Mouse (Mus musculus): ENCODE measurements around the gene Sap18b. TPM values are rescaled to one million over a fixed set of nuclear protein-coding genes. Genes with fewer than 3 reads are reported as not detected.
"Not testable (repeated sequence)": the region's sequence is repeated elsewhere in the genome, so short reads cannot be mapped to it uniquely, and the experiment has no call there.

The Sap18b gene
- total RNA-seq, 1 experiment: 109 TPM

- H3K9ac ChIP-seq (ENCODE audit: insufficient read depth, low read depth, low read length, poor library complexity, severe bottlenecking): no peak overlapping the region
- in situ Hi-C loops (cut with MboI; ENCODE audit: low sequenced_read_pairs in 2 of 2, unreplicated experiment in 2 of 2): no loop called here
- no peak overlapping the region for H3K4me3 ChIP-seq (ENCODE audit: insufficient read depth in 1 of 2, low read depth in 1 of 2, low read length in 2 of 2, poor library complexity in 1 of 2, severe bottlenecking in 1 of 2)
- H3K36me3 ChIP-seq (ENCODE audit: control insufficient read depth, insufficient read depth, low read length, poor library complexity, severe bottlenecking): peaks cover 2% of the 10 kb centered on the region; the same call in 1 of the 2 replicates
- peaks cover 1 to 2% of the 10 kb centered on the region in 2 experiments; a peak in 1 of 4 replicates for H3K4me1 ChIP-seq (ENCODE audit: control insufficient read depth in 2 of 2, insufficient read depth in 2 of 2, low read length in 2 of 2, poor library complexity in 1 of 2)
- H3K9me3 ChIP-seq (ENCODE audit: control insufficient read depth, insufficient read depth, low read depth, low read length): no peaks in the 10 kb centered on the region
- no peak for DNase-seq (ENCODE audit: low read depth, low spot score)
- TF ChIP-seq HCFC1 (IDR thresholded peaks at IDR 0.05; ENCODE audit: borderline replicate concordance, insufficient read depth, low read length) (no peak), ZNF384 (IDR thresholded peaks at IDR 0.05; ENCODE audit: low read depth, low read length) (no peak), MAFK (IDR thresholded peaks at IDR 0.05; ENCODE audit: insufficient read depth, low read depth, low read length) (no peak), ZC3H11A (IDR thresholded peaks at IDR 0.05; ENCODE audit: borderline replicate concordance, low read depth, low read length) (no peak), CHD2 (IDR thresholded peaks at IDR 0.05; ENCODE audit: low read depth, low read length) (no peak)
- no peak overlapping the region for H3K27ac ChIP-seq (ENCODE audit: insufficient read depth, low read depth, low read length, poor library complexity, severe bottlenecking)
Observed at GRCm38 (mm10) chr8:95854174-95854573, 29.0 kb downstream of the Sap18b start.

- H3K4me3 ChIP-seq (ENCODE audit: insufficient read depth in 1 of 2, low read depth in 1 of 2, low read length in 2 of 2, poor library complexity in 1 of 2, severe bottlenecking in 1 of 2); DNase-seq (ENCODE audit: low read depth, low spot score); H3K9ac ChIP-seq (ENCODE audit: insufficient read depth, low read depth, low read length, poor library complexity, severe bottlenecking); H3K27ac ChIP-seq (ENCODE audit: insufficient read depth, low read depth, low read length, poor library complexity, severe bottlenecking); H3K4me1 ChIP-seq (ENCODE audit: control insufficient read depth in 2 of 2, insufficient read depth in 2 of 2, low read length in 2 of 2, poor library complexity in 1 of 2); H3K9me3 ChIP-seq (ENCODE audit: control insufficient read depth, insufficient read depth, low read depth, low read length); in situ Hi-C loops (cut with MboI; ENCODE audit: low sequenced_read_pairs in 2 of 2, unreplicated experiment in 2 of 2): not testable (repeated sequence)
- peaks cover 23% of the 10 kb centered on the region for H3K36me3 ChIP-seq (ENCODE audit: control insufficient read depth, insufficient read depth, low read length, poor library complexity, severe bottlenecking)
Observed at GRCm38 (mm10) chr8:95863761-95864440, 38.8 kb downstream of the Sap18b start.

GRCm38 (mm10) chr8:95864851-95865250, 39.7 kb downstream of the Sap18b start:
- in situ Hi-C loops (cut with MboI; ENCODE audit: low sequenced_read_pairs in 2 of 2, unreplicated experiment in 2 of 2); H3K9ac ChIP-seq (ENCODE audit: insufficient read depth, low read depth, low read length, poor library complexity, severe bottlenecking); DNase-seq (ENCODE audit: low read depth, low spot score); H3K4me1 ChIP-seq (ENCODE audit: control insufficient read depth in 2 of 2, insufficient read depth in 2 of 2, low read length in 2 of 2, poor library complexity in 1 of 2); H3K4me3 ChIP-seq (ENCODE audit: insufficient read depth in 1 of 2, low read depth in 1 of 2, low read length in 2 of 2, poor library complexity in 1 of 2, severe bottlenecking in 1 of 2); H3K9me3 ChIP-seq (ENCODE audit: control insufficient read depth, insufficient read depth, low read depth, low read length); H3K27ac ChIP-seq (ENCODE audit: insufficient read depth, low read depth, low read length, poor library complexity, severe bottlenecking): not testable (repeated sequence)
- peaks cover 29% of the 10 kb centered on the region for H3K36me3 ChIP-seq (ENCODE audit: control insufficient read depth, insufficient read depth, low read length, poor library complexity, severe bottlenecking)

- no peak for TF ChIP-seq CHD2 (IDR thresholded peaks at IDR 0.05; ENCODE audit: low read depth, low read length)
- no peak for TF ChIP-seq MAFK (IDR thresholded peaks at IDR 0.05; ENCODE audit: insufficient read depth, low read depth, low read length)
- TF ChIP-seq HCFC1 (IDR thresholded peaks at IDR 0.05; ENCODE audit: borderline replicate concordance, insufficient read depth, low read length): no peak
- no peak for TF ChIP-seq ZC3H11A (IDR thresholded peaks at IDR 0.05; ENCODE audit: borderline replicate concordance, low read depth, low read length)
- no peak for TF ChIP-seq ZNF384 (IDR thresholded peaks at IDR 0.05; ENCODE audit: low read depth, low read length)
- no peak for DNase-seq (ENCODE audit: low read depth, low spot score)
- Histone ChIP-seq H3K4me1 (ENCODE audit: control insufficient read depth in 2 of 2, insufficient read depth in 2 of 2, low read length in 2 of 2, poor library complexity in 1 of 2) (no peaks in the 10 kb centered on the region), H3K9ac (ENCODE audit: insufficient read depth, low read depth, low read length, poor library complexity, severe bottlenecking) (no peak overlapping the region), H3K27ac (ENCODE audit: insufficient read depth, low read depth, low read length, poor library complexity, severe bottlenecking) (no peak overlapping the region), H3K36me3 (ENCODE audit: control insufficient read depth, insufficient read depth, low read length, poor library complexity, severe bottlenecking) (peaks cover 50% of the 10 kb centered on the region), H3K4me3 (ENCODE audit: insufficient read depth in 1 of 2, low read depth in 1 of 2, low read length in 2 of 2, poor library complexity in 1 of 2, severe bottlenecking in 1 of 2) (no peak overlapping the region), H3K9me3 (ENCODE audit: control insufficient read depth, insufficient read depth, low read depth, low read length) (no peaks in the 10 kb centered on the region)
- in situ Hi-C loops (cut with MboI; ENCODE audit: low sequenced_read_pairs in 2 of 2, unreplicated experiment in 2 of 2): no loop called here
Observed at GRCm38 (mm10) chr8:95871690-95872089, 46.5 kb downstream of the Sap18b start.

GRCm38 (mm10) chr8:95875270-95875669, 50.1 kb downstream of the Sap18b start:
- H3K9me3 ChIP-seq (ENCODE audit: control insufficient read depth, insufficient read depth, low read depth, low read length): no peaks in the 10 kb centered on the region
- no peak for TF ChIP-seq MAFK (IDR thresholded peaks at IDR 0.05; ENCODE audit: insufficient read depth, low read depth, low read length)
- TF ChIP-seq HCFC1 (IDR thresholded peaks at IDR 0.05; ENCODE audit: borderline replicate concordance, insufficient read depth, low read length): no peak
- TF ChIP-seq ZNF384 (IDR thresholded peaks at IDR 0.05; ENCODE audit: low read depth, low read length): no peak
- no peak for TF ChIP-seq CHD2 (IDR thresholded peaks at IDR 0.05; ENCODE audit: low read depth, low read length)
- TF ChIP-seq ZC3H11A (IDR thresholded peaks at IDR 0.05; ENCODE audit: borderline replicate concordance, low read depth, low read length): no peak
- H3K4me3 ChIP-seq (ENCODE audit: insufficient read depth in 1 of 2, low read depth in 1 of 2, low read length in 2 of 2, poor library complexity in 1 of 2, severe bottlenecking in 1 of 2): no peak overlapping the region
- H3K36me3 ChIP-seq (ENCODE audit: control insufficient read depth, insufficient read depth, low read length, poor library complexity, severe bottlenecking): peaks cover 36% of the 10 kb centered on the region
- peaks cover 0 to 7% of the 10 kb centered on the region in 2 experiments; a peak in 3 of 4 replicates for H3K4me1 ChIP-seq (ENCODE audit: control insufficient read depth in 2 of 2, insufficient read depth in 2 of 2, low read length in 2 of 2, poor library complexity in 1 of 2)
- no peak overlapping the region for H3K9ac ChIP-seq (ENCODE audit: insufficient read depth, low read depth, low read length, poor library complexity, severe bottlenecking)
- in situ Hi-C loops (cut with MboI; ENCODE audit: low sequenced_read_pairs in 2 of 2, unreplicated experiment in 2 of 2): no loop called here
- no peak for DNase-seq (ENCODE audit: low read depth, low spot score)
- H3K27ac ChIP-seq (ENCODE audit: insufficient read depth, low read depth, low read length, poor library complexity, severe bottlenecking): no peak overlapping the region

Other genes with a start within 250 kb of the Sap18b start
- not detected in 2 replicates for gene Prss54, start 249.0 kb upstream of the Sap18b start, total RNA-seq (2012; rRNA removed)
- gene Gins3, start 191.9 kb upstream of the Sap18b start, total RNA-seq (2012; rRNA removed): 12.7 and 13.9 TPM in 2 replicates
- 9.4 and 12.1 TPM in 2 replicates for gene Ndrg4, start 148.4 kb upstream of the Sap18b start, total RNA-seq (2012; rRNA removed)
- 61.2 and 93.9 TPM in 2 replicates for gene Setd6, start 109.5 kb upstream of the Sap18b start, total RNA-seq (2012; rRNA removed)
- 176 and 207 TPM in 2 replicates for gene Cnot1, start 17.9 kb upstream of the Sap18b start, total RNA-seq (2012; rRNA removed)
- 47.9 and 79.9 TPM in 2 replicates for gene Slc38a7, start 28.2 kb downstream of the Sap18b start, total RNA-seq (2012; rRNA removed)
- 190 and 199 TPM in 2 replicates for gene Got2, start 63.2 kb downstream of the Sap18b start, total RNA-seq (2012; rRNA removed)

Data from ES-E14 (cell line).